Comparison of ENCODE assay signal across 16 mouse cellular contexts in the genomic region with DNA sequence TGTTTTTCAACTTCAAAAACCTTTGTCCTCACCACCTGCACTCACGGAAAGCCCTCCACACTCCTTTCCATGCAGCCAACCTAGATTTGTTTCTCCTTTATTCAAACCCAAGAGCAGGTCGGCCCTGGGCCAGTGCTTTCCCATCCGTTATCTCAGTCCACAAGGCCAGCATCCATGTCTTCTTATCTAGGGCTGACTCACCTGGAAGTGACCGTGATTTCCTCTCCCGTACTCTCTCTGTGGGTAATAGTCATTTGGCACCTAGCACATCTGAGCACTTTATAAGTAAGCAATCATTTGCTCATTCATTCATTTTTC.
DNase-seq lines count a peak whose midpoint lies in the region; ATAC-seq lines count a peak whose summit lies in the region.
"Had no signal": no experiment of that assay in that cellular context is flagged by ENCODE, and none has a peak within 500 bp of the region (broad histone marks: within the 10 kb centered on the region; RNA-seq: fewer than 3 reads in every experiment).

No protein-coding gene starts in this region.

- H3K36me3 ChIP-seq in embryonic facial prominence, embryonic 14.5 days (ENCODE audit: control insufficient read depth, insufficient read depth, low read length) = no peaks in the 10 kb centered on the region
- no peaks in the 10 kb centered on the region for H3K36me3 ChIP-seq in intestine, embryonic 16.5 days (ENCODE audit: control insufficient read depth, insufficient read depth, low read length)
- H3K36me3 ChIP-seq: hindbrain, embryonic 15.5 days; limb, embryonic 12.5 days; midbrain, embryonic 15.5 days; neural tube, embryonic 12.5 days had no signal

- no peak overlapping the region for H3K9ac ChIP-seq in embryonic facial prominence, embryonic 14.5 days (ENCODE audit: low read depth, low read length)
- H3K9ac ChIP-seq in intestine, embryonic 16.5 days (ENCODE audit: low read depth, low read length) = no peak overlapping the region
- H3K9ac ChIP-seq: hindbrain, embryonic 15.5 days; limb, embryonic 12.5 days; midbrain, embryonic 15.5 days; neural tube, embryonic 12.5 days had no signal

- H3K4me3 ChIP-seq in embryonic facial prominence, embryonic 14.5 days (ENCODE audit: low read depth, low read length) = no peak overlapping the region
- no peak overlapping the region for H3K4me3 ChIP-seq in intestine, embryonic 16.5 days (ENCODE audit: low read length)
- H3K4me3 ChIP-seq: hindbrain, embryonic 15.5 days; limb, embryonic 12.5 days; midbrain, embryonic 15.5 days; neural tube, embryonic 12.5 days had no signal

- no peaks in the 10 kb centered on the region for H3K9me3 ChIP-seq in embryonic facial prominence, embryonic 14.5 days (ENCODE audit: control insufficient read depth, low read length)
- H3K9me3 ChIP-seq in intestine, embryonic 16.5 days (ENCODE audit: control insufficient read depth, low read length) = no peaks in the 10 kb centered on the region
- H3K9me3 ChIP-seq: hindbrain, embryonic 15.5 days; limb, embryonic 12.5 days; midbrain, embryonic 15.5 days; neural tube, embryonic 12.5 days had no signal

- intact Hi-C loops in heart, postnatal 14 days (cut with DNase I) = loop anchor here (5.0 kb wide), 1 partner anchor 103 kb away; no protein-coding TSS in a partner anchor

- no peak for ATAC-seq in embryonic facial prominence, embryonic 14.5 days (ENCODE audit: low read depth)
- ATAC-seq in intestine, embryonic 16.5 days = no peak; the same call in 1 of the 2 replicates
- ATAC-seq in cerebellum, adult (ENCODE audit: insufficient number of reproducible peaks, low FRiP score, low TSS enrichment) = no peak
- ATAC-seq: forebrain, embryonic 16.5 days; midbrain, embryonic 15.5 days had no signal

- H3K4me2 ChIP-seq in embryonic facial prominence, embryonic 14.5 days (ENCODE audit: low read depth, low read length) = no peak overlapping the region
- peak overlapping the region; percentile 20 for H3K4me2 ChIP-seq in intestine, embryonic 16.5 days (ENCODE audit: low read depth, low read length)
- H3K4me2 ChIP-seq: hindbrain, embryonic 15.5 days; limb, embryonic 12.5 days; midbrain, embryonic 15.5 days; neural tube, embryonic 12.5 days had no signal

- peaks cover 10% of the 10 kb centered on the region for H3K4me1 ChIP-seq in embryonic facial prominence, embryonic 14.5 days (ENCODE audit: control insufficient read depth, insufficient read depth, low read length)
- peaks cover 27% of the 10 kb centered on the region for H3K4me1 ChIP-seq in intestine, embryonic 16.5 days (ENCODE audit: control insufficient read depth, insufficient read depth, low read length)
- H3K4me1 ChIP-seq: midbrain, embryonic 15.5 days; neural tube, embryonic 12.5 days had no signal

- H3K27ac ChIP-seq in embryonic facial prominence, embryonic 14.5 days (replicated peaks; ENCODE audit: low read depth, low read length) = peak overlapping the region; percentile 35
- H3K27ac ChIP-seq in intestine, embryonic 16.5 days (ENCODE audit: low read length) = peak overlapping the region; percentile 70
- H3K27ac ChIP-seq: hindbrain, embryonic 15.5 days; midbrain, embryonic 15.5 days; neural tube, embryonic 12.5 days had no signal

- peak; percentile 18 for DNase-seq in heart, adult 8-10 months (ENCODE audit: low spot score)
- no peak for DNase-seq in heart, postnatal 14 days
- peak; percentile 18 for DNase-seq in adrenal gland, adult 8-10 months
- no peak for DNase-seq in embryonic facial prominence, embryonic 14.5 days (ENCODE audit: low spot score)
- DNase-seq in spleen, adult 18-20 months = no peak
- DNase-seq in cerebellum, postnatal 14 days = no peak
- DNase-seq: cerebellum, adult 9-10 months; gastrocnemius, postnatal 36 days; layer of hippocampus, adult 9-11 months had no signal

- WGBS in embryonic facial prominence, embryonic 14.5 days = 72% methylated on average over 5 of the region's 5 CpGs
- 41% methylated on average over 5 of the region's 5 CpGs for WGBS in intestine, embryonic 16.5 days

- no peaks in the 10 kb centered on the region for H3K27me3 ChIP-seq in embryonic facial prominence, embryonic 14.5 days (replicated peaks; ENCODE audit: control insufficient read depth, insufficient read depth, low read length)
- H3K27me3 ChIP-seq in intestine, embryonic 16.5 days (replicated peaks; ENCODE audit: control insufficient read depth, insufficient read depth, low read length) = no peaks in the 10 kb centered on the region
- H3K27me3 ChIP-seq: hindbrain, embryonic 15.5 days; limb, embryonic 12.5 days; midbrain, embryonic 15.5 days; neural tube, embryonic 12.5 days had no signal

Comparison
In these comparisons a context has a peak if more than half of its experiments do, and no peak if none do; other contexts are left out.
1. DNase-seq: peak in heart, adult 8-10 months (single experiment) and adrenal gland, adult 8-10 months (single experiment); none in heart, postnatal 14 days (0 of 2), embryonic facial prominence, embryonic 14.5 days (single experiment), spleen, adult 18-20 months (0 of 2) and cerebellum, postnatal 14 days (0 of 2).